Mouse (Mus musculus) C2C12 (cell line): Measurements from ENCODE around the gene Pld4. TPM values are rescaled to one million over a fixed set of nuclear protein-coding genes. Genes with fewer than 3 reads are reported as not detected.
"Not testable (repeated sequence)": the region's sequence is repeated elsewhere in the genome, so short reads cannot be mapped to it uniquely, and the experiment has no call there.

ENCODE experiments used
- H3K27me3 ChIP-seq: one replicate; pipeline ENCODE4 v1.6.1; 2011; ENCODE audit not compliant: control insufficient read depth, insufficient read depth, insufficient read length
- H3K36me3 ChIP-seq: one replicate; pipeline ENCODE4 v1.6.1; 2011; ENCODE audit not compliant: control insufficient read depth, insufficient read depth
- H3K4me3 ChIP-seq: one replicate; pipeline ENCODE4 v1.5.1; 2011; ENCODE audit warnings: mild to moderate bottlenecking, control low read depth; ENCODE audit not compliant: poor library complexity, insufficient read depth, severe bottlenecking
- H3K79me2 ChIP-seq: one replicate; pipeline ENCODE4 v1.6.1; 2011; ENCODE audit not compliant: control insufficient read depth, insufficient read depth
- H3K79me3 ChIP-seq: one replicate; pipeline ENCODE4 v1.6.1; 2011; ENCODE audit warnings: low read depth, control low read depth
- H3ac ChIP-seq: one replicate; pipeline ENCODE3; 2011; ENCODE audit warnings: low read depth; ENCODE audit not compliant: control insufficient read depth, insufficient read length
- CTCF ChIP-seq: IDR thresholded peaks from one replicate; pipeline ENCODE4 v1.5.1; 2011; ENCODE audit not compliant: control insufficient read depth, insufficient read depth, insufficient read length
- USF1 ChIP-seq: IDR thresholded peaks from one replicate; pipeline ENCODE4 v1.6.1; 2011; ENCODE audit warnings: low read depth, mild to moderate bottlenecking, control low read depth, moderate library complexity
- microRNA-seq: library from miRNA; unstranded; fragments of <30 nt; microRNA quantifications from one replicate; pipeline ENCODE4, GENCODE M21; 2019; ENCODE audit warnings: borderline microRNAs expressed
- polyA plus RNA-seq: library from polyadenylated mRNA; unstranded; fragments of >200 nt; fragmentation: generic; extraction: Trizol; gene quantifications from one replicate; pipeline ENCODE4 v1.2.1, GENCODE M21; 2012; ENCODE audit warnings: missing spikeins

The Pld4 gene
- polyA plus RNA-seq, 1 experiment = not detected

- H3K79me3 ChIP-seq = peaks cover 20% of the 10 kb centered on the region
- H3K79me2 ChIP-seq = peaks cover 34% of the 10 kb centered on the region
- peaks cover 52% of the 10 kb centered on the region for H3K36me3 ChIP-seq
- no peak overlapping the region for H3ac ChIP-seq
- no peaks in the 10 kb centered on the region for H3K27me3 ChIP-seq
- peak; percentile 49 for TF ChIP-seq CTCF
- no peak for TF ChIP-seq USF1
- H3K4me3 ChIP-seq = no peak overlapping the region
These were observed 55.8 kb downstream of the Pld4 start for GRCm38 (mm10) chr12:112816294-112816693.

DNA sequence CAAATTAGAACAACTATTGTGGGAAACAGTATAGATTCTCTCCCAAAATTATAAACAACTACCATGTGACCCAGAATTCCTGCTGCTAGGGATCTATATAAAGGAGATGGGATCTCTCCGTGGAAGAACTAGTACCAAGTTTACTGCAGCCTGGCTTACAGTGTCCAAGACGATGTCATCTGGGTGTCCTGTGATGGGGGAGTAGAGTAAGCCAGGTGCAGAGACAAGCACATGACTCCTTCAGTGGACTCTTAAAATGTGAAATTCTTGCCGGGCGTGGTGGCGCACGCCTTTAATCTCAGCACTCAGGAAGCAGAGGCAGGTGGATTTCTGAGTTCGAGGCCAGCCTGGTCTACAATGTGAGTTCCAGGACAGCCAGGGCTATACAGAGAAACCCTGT, 56.4 kb downstream of the Pld4 start:
- H3K27me3 ChIP-seq, H3K4me3 ChIP-seq, H3ac ChIP-seq: not testable (repeated sequence)
- H3K79me2 ChIP-seq = peaks cover 40% of the 10 kb centered on the region
- H3K36me3 ChIP-seq = peaks cover 58% of the 10 kb centered on the region
- peaks cover 25% of the 10 kb centered on the region for H3K79me3 ChIP-seq

Small RNA genes within 50 kb of the gene (microRNA-seq; reads per million reads assigned to microRNA genes)
- 1.6 reads per million, percentile 36 among the genes with 10 or more reads in this experiment for gene Mir6940

Other genes with a start within 250 kb of the Pld4 start
- 1.1 TPM for gene Tmem179, start 243.9 kb upstream of the Pld4 start, polyA plus RNA-seq
- gene Inf2, start 171.9 kb upstream of the Pld4 start, polyA plus RNA-seq = 118 TPM
- 10.1 TPM for gene Adssl1, start 140.6 kb upstream of the Pld4 start, polyA plus RNA-seq
- 164 TPM for gene Siva1, start 116.0 kb upstream of the Pld4 start, polyA plus RNA-seq
- gene Akt1, start 85.8 kb upstream of the Pld4 start, polyA plus RNA-seq = 297 TPM
- gene Zbtb42, start 81.8 kb upstream of the Pld4 start, polyA plus RNA-seq = 4.2 TPM
- gene Cep170b, start 40.2 kb upstream of the Pld4 start, polyA plus RNA-seq = 33.3 TPM
- gene Ahnak2, start 42.0 kb downstream of the Pld4 start, polyA plus RNA-seq = 15.8 TPM
- gene Clba1, start 48.3 kb downstream of the Pld4 start, polyA plus RNA-seq = 25.2 TPM
- 61.9 TPM for gene Cdca4, start 68.8 kb downstream of the Pld4 start, polyA plus RNA-seq
- 0.06 TPM for gene Gpr132, start 107.6 kb downstream of the Pld4 start, polyA plus RNA-seq
- gene Jag2, start 169.1 kb downstream of the Pld4 start, polyA plus RNA-seq = 85.1 TPM
- 77.7 TPM for gene Nudt14, start 181.5 kb downstream of the Pld4 start, polyA plus RNA-seq
- 17.2 TPM for gene Btbd6, start 215.8 kb downstream of the Pld4 start, polyA plus RNA-seq
- 27.2 TPM for gene Brf1, start 240.0 kb downstream of the Pld4 start, polyA plus RNA-seq